Mouse (Mus musculus): ENCODE results near the gene 1700025C18Rik. TPM values are rescaled to one million over a fixed set of nuclear protein-coding genes. Genes with fewer than 3 reads are reported as not detected.

Gene 1700025C18Rik
- total RNA-seq, 2 experiments from 2014 or later: not detected

DNA sequence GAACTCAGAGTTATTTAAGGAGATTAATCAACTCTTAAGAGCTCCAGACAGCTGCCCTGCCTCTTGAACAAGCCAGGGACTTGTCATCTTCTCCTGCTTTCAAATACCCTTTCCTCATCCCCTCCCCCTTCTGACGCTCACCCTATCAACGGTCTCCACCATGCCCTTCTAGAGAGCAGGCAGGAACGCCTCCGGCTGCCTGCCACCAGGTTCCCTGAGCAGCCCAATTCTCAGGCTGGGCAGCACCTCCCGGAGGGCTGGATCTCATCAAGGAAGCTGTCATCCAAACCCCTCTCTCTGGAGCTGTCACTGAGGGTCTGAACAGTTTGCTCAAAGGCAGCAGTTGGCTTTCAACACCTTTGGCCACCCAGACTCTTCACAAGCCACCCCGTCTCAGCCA is 10.2 kb upstream of the 1700025C18Rik start:
- no peak overlapping the region for H3K4me3 ChIP-seq
- TF ChIP-seq CTCF (conservative IDR thresholded peaks at IDR 0.05): no peak
- no peak for DNase-seq (ENCODE audit: low spot score in 2 of 2)
- H3K27ac ChIP-seq: no peak overlapping the region

DNA sequence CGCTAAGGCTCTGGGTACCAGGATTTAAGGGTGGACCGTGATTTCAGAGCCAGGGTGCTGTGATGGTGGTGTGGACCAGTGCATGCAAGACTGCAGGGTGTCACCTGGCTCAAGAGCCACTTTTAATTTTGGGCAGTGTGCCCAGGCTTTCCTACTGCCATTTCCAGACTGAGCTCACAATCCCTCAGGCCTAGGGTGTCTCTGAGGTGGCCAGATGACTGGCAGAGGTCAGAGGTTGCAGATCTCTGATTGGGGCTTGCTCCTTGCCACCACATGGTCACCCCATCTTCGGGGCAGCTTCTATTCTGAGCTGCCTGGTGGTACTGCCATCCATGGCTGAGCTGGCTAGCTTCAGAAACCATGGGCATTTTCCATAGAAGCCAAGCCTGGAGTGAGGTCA is 8.3 kb upstream of the 1700025C18Rik start:
- DNase-seq (ENCODE audit: low spot score in 2 of 2): no peak
- TF ChIP-seq CTCF (conservative IDR thresholded peaks at IDR 0.05): no peak
- Histone ChIP-seq H3K4me3 (no peak overlapping the region), H3K27ac (no peak overlapping the region)

DNA sequence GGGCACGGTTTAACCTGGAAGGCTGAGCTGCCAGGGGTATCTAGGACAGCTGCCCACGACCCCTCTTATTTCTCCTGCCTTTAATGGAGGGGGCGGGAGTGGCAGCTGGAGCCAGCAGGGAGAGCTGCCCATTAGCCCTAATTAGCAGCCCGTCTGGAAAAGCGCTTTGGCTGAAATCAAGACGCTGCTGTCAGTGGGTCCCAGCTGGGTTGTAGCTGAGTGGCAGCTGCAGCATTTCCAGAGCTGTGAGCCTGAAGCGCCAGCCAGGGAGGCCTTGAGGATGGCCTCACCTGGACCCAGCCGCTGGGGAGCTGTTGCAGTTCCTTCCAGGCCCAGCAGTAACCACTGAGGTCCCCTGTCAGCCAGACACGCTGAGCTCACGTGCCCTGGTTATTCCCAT is 5.8 kb upstream of the 1700025C18Rik start:
- DNase-seq (ENCODE audit: low spot score in 2 of 2): no peak
- no peak overlapping the region for H3K27ac ChIP-seq
- TF ChIP-seq CTCF (conservative IDR thresholded peaks at IDR 0.05): no peak
- H3K4me3 ChIP-seq: no peak overlapping the region

DNA sequence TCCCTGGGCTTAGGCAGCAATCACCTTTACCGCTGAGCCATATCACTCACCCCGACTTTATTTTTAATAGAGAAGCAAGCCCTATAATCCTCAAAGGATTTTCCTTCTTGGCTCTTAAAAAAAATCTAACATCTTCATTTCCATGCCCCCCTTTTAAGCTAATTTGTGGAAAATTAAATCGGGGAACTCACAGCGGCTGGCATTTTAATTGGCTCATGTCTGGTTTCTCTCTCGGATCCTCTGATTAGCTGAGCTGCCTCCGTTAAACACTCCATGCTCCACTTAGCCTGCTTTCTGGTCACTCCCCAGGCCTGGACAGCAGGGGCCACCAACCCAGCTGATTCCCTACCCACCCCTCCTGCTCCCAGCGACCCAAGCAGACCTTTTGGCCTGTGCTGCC is 1.8 kb upstream of the 1700025C18Rik start:
- DNase-seq (ENCODE audit: low spot score in 2 of 2): no peak
- TF ChIP-seq CTCF (conservative IDR thresholded peaks at IDR 0.05): no peak
- Histone ChIP-seq H3K4me3 (no peak overlapping the region), H3K27ac (no peak overlapping the region)

DNA sequence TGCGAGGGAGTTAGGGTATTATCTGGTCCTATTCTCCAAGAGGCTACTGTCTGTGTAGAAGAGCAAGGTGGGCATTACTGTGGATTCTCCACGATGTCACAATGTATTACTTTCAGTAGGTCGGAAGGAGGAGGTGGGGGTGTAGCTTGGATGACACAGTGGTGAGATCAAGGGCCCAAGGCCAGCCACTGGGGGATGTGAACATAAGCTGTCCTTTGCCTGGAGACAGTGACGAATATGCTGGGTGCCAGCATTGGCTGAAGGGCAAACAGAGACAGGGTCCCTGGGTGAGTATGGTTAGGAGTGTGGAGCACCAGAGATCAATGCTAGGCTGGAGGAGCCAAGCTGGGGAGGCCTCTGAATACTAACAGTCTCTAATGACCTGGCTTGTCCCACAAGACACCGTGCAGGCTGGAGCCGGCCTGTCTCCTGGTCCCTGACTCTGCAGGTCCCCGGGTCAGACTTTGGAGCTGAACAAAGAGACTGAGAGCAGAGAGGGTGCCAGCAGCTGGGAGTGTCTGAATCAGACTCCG is 949 bp upstream of the 1700025C18Rik start:
- no peak for DNase-seq (ENCODE audit: low spot score in 2 of 2)
- no peak for TF ChIP-seq CTCF (conservative IDR thresholded peaks at IDR 0.05)
- H3K4me3 ChIP-seq: no peak overlapping the region
- no peak overlapping the region for H3K27ac ChIP-seq

DNA sequence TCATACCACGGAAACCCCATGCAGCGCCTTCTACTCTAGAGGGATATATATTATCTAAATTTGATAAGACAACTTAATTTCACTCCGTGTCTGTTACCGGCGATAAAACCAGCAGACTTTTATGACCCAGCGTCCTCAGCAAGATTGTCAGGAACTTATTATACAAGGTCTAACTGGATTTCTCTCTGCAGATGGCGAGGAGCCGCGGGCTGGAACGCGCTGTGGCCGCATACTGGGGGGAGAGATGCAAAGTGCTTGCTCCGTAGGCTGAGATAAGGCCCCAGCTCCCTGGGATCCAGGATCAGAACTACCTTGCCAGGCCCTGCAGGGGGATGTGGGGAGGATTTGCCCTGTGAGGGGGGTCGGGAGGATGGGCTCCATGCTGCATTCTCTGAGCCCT is 1.1 kb downstream of the 1700025C18Rik start:
- DNase-seq (ENCODE audit: low spot score in 2 of 2): no peak
- Histone ChIP-seq H3K4me3 (no peak overlapping the region), H3K27ac (no peak overlapping the region)
- no peak for TF ChIP-seq CTCF (conservative IDR thresholded peaks at IDR 0.05)

DNA sequence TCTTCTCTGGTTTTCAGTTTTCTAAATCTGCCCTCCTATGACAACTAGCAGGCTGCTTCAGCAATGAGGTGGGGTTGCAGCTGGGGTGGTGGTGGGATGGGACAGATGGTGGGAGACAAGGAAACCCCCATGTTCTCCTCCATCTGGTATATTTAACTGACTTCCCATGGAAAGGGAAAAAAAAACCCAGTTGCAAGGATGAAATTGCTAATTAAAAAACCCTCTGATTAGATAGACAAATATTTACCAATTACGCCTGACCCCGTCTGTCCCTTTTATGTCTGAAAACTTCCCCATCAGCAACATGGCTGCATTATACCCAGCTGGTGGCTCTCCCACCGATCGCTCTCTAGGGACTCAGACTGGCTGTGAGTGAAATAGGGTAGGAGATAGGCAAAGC is 3.9 kb downstream of the 1700025C18Rik start:
- DNase-seq (ENCODE audit: low spot score in 2 of 2): peak; percentile 37 to 66
- Histone ChIP-seq H3K4me3 (no peak overlapping the region), H3K27ac (no peak overlapping the region)
- TF ChIP-seq CTCF (conservative IDR thresholded peaks at IDR 0.05): no peak

DNA sequence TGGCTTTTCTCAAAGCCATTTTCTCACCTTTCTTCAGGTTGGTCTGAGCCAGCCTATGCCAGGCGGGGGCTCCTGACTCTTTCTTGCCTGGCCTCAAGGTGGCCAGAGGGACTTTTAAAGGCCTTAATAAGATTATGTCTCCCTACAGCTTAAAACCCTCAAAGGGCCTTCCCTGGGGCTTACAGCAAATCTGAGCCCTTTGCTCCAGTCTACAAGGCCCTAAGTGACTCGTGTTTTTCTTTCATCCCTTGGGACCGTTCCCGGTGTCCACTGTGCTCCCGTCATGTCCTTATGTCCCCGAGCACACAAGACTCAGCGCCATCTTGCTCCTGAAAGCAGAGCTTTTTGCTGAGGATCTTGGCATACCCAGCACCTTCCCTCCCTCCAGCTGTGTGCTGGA is 9.3 kb downstream of the 1700025C18Rik start:
- no peak for DNase-seq (ENCODE audit: low spot score in 2 of 2)

DNA sequence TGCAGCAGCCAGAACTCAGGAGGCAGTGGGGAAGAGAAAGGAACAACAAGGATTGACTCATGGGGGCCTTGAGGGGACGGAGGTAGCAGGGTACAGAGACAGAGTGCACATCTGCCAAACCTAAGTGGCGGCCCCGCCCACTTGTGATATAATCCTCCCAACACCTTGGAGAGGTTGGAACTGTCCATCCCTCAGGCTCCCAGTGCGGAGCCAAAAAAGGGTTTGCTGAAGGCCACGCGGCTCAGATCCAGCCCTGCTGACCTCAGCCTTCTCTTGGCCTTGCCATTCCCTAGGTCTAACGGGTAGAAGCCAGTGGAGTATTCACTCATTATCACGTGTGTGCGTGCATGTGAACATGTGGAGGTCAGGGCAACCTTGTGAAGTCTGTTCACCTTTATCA is 9.9 kb downstream of the 1700025C18Rik start:
- TF ChIP-seq CTCF (conservative IDR thresholded peaks at IDR 0.05): no peak
- H3K27ac ChIP-seq: no peak overlapping the region
- no peak for DNase-seq (ENCODE audit: low spot score in 2 of 2)
- H3K4me3 ChIP-seq: no peak overlapping the region

More for the DNA sequence above, 9.3 kb downstream of the 1700025C18Rik start:
- H3K27ac ChIP-seq: no peak overlapping the region
- no peak overlapping the region for H3K4me3 ChIP-seq
- no peak for TF ChIP-seq CTCF (conservative IDR thresholded peaks at IDR 0.05)

DNA sequence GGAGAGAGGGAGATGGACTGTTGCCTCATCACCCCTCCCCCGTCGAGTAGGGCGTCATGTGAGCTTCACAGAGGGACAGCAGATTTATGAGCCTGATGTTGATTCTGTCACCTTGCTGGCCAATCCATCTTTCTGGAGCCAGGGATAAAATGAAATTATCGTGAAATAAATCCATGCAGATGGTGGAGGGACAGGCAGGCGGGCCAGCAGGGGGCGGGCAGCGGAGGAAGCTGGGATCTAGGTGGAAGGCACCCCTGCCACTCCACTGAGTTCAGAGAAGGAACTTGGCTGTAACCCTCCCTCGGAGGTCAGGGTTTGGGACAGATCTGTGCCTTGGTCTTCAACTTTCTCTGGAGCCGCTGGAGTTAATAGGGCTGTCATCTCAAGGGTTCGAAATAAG is 11.9 kb downstream of the 1700025C18Rik start:
- no peak overlapping the region for H3K4me3 ChIP-seq
- TF ChIP-seq CTCF (conservative IDR thresholded peaks at IDR 0.05): peak; percentile 63

DNA sequence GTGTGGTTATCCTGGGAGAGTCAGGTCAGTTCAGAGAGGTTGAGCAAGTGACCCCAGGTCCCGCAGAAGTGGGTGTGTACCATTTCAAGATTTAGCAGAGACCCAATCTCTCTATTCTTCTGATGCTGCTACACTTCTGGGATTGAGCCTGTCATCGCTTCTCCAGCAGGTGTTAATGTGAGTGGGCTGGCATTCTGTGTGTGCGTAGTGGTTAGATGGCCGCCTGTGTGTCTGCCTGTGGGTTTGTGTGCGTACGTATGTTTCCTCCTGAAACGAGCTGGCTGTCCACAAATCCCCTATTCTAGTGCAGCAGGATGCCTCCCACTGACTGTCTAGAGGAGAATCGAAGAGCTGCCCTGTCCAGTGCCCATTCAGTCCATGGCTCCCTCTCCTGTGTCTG is 12.5 kb downstream of the 1700025C18Rik start:
- Histone ChIP-seq H3K27ac (no peak overlapping the region), H3K4me3 (no peak overlapping the region)
- DNase-seq (ENCODE audit: low spot score in 2 of 2): no peak
- no peak for TF ChIP-seq CTCF (conservative IDR thresholded peaks at IDR 0.05)

More for the DNA sequence above, 11.9 kb downstream of the 1700025C18Rik start:
- H3K27ac ChIP-seq: no peak overlapping the region
- DNase-seq (ENCODE audit: low spot score in 2 of 2): no peak

DNA sequence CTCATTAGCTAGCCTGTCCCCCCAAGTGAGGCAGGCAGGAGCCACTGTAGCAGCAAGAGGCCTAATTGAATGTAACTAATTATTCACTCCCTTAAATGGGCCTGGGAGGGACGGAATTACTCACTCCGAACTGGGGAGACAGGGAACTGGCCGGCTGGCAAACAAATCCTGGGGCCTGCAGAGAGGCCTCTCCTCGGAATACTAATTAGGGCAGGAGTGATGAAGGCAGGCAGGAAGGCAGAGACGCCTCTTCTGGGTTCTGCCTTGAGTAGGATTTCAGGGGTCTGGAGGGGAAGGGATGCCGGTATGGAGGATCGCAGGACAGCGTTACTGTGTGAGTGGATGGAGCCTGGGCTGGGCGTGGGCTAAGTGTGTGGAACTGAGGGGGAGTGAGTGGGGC is 13.5 kb downstream of the 1700025C18Rik start:
- DNase-seq (ENCODE audit: low spot score in 2 of 2): no peak
- Histone ChIP-seq H3K4me3 (no peak overlapping the region), H3K27ac (no peak overlapping the region)
- TF ChIP-seq CTCF (conservative IDR thresholded peaks at IDR 0.05): no peak

DNA sequence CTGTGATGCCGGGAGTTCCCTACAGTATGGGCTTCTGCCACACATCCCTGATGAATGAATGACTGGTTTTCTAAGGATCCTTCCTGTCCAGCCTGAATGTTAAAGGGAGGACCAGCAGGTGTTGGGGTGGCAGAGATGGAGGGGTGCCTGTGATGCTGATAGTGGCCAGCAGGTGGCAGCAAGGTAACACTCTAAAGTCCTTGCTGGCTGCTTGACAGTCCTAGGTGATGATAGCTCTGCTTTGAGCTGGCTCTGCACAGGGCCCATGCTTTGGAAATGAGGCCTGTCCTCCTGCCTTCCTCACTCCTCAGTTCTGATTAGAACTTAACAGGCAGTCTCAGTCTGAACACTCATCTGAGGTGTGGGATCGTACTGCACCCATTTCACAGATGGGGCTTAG is 15.6 kb downstream of the 1700025C18Rik start:
- TF ChIP-seq CTCF (conservative IDR thresholded peaks at IDR 0.05): peak; percentile 98
- DNase-seq (ENCODE audit: low spot score in 2 of 2): peak; percentile 86 to 90
- H3K27ac ChIP-seq: no peak overlapping the region
- no peak overlapping the region for H3K4me3 ChIP-seq

DNA sequence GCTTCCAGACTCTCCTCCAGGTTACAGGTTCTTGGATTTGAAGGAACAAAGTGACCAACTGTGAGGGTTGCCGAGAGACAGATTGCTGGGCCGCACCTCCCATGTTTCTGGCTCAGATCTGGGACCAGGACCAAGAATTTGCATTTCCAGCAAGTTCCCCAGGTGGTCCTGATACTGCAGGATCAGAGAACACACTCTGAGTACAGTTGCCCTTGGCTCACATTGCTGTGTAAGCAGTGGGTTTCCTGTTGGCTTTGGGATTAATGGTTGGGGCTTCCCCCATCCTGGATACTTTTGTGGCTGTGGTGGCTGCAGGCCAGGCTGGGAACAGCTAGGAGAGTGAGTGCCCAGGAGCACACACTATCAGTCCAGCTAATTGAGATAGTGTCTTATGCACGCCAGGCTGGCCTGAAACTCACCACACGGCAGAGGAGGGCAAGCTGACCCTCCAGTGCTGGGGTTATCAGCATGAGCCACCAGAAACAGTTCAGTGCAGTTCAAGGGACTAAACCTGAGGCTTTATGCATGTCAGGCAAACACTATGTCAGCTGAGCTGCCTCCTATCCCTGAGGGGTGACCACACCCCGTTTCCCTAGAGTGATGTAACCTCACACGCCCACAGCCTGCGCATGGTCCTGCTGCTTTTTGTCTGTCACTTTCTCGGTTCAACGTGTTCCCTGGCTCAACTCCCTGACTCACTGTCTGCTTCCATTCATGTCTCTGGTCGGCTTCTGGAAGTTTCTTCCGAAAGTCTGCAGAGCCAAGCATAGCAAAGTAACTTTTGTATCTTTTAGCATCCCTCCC is 16.3 kb downstream of the 1700025C18Rik start:
- DNase-seq (ENCODE audit: low spot score in 2 of 2): peak; percentile 31 to 35
- no peak for TF ChIP-seq CTCF (conservative IDR thresholded peaks at IDR 0.05)
- peak overlapping the region; percentile 46; the same call in 1 of the 2 replicates for H3K27ac ChIP-seq

More for the DNA sequence above, 16.3 kb downstream of the 1700025C18Rik start:
- no peak overlapping the region for H3K4me3 ChIP-seq

Measured in layer of hippocampus, adult 2 months (tissue).